Mouse (Mus musculus) midbrain, embryonic 11.5 days (tissue): Measurements from ENCODE around the gene Akt1. TPM values are rescaled to one million over a fixed set of nuclear protein-coding genes. Genes with fewer than 3 reads are reported as not detected.

Experiments used
- ATAC-seq: fragments of 200-750 bp; cut with Nextera tagmentation; 2 replicates; pipeline ENCODE4 v1.8.0; 2017; ENCODE audit warnings: moderate TSS enrichment, moderate library complexity; ENCODE audit not compliant: low FRiP score
- DNase-seq: peaks from one replicate; pipeline ENCODE4 v3.0.0; 2015; ENCODE audit warnings: low spot score; ENCODE audit errors: missing footprints
- H3K27ac ChIP-seq: fragments of 300-500 bp; sonication (generic); 2 replicates; pipeline ENCODE4 v1.5.1; 2014; ENCODE audit warnings: low read depth, low read length
- H3K27me3 ChIP-seq: fragments of 300-500 bp; sonication (generic); 2 replicates; pipeline ENCODE4 v1.6.1; 2014; ENCODE audit warnings: mild to moderate bottlenecking, low read length, moderate library complexity, mixed read lengths; ENCODE audit not compliant: control insufficient read depth, insufficient read depth
- H3K36me3 ChIP-seq: fragments of 300-500 bp; sonication (generic); 2 replicates; pipeline ENCODE4 v1.6.1; 2014; ENCODE audit warnings: mild to moderate bottlenecking, low read length, moderate library complexity, mixed read lengths; ENCODE audit not compliant: control insufficient read depth, insufficient read depth
- H3K4me1 ChIP-seq: fragments of 300-500 bp; sonication (generic); 2 replicates; pipeline ENCODE4 v1.6.1; 2014; ENCODE audit warnings: low read length; ENCODE audit not compliant: control insufficient read depth, insufficient read depth
- H3K4me2 ChIP-seq: fragments of 300-500 bp; sonication (generic); 2 replicates; pipeline ENCODE4 v1.6.1; 2014; ENCODE audit warnings: mild to moderate bottlenecking, moderate library complexity
- H3K4me3 ChIP-seq: fragments of 300-500 bp; sonication (generic); 2 replicates; pipeline ENCODE4 v1.5.1; 2014; ENCODE audit warnings: low read depth, low read length
- H3K9ac ChIP-seq: fragments of 300-500 bp; sonication (generic); 2 replicates; pipeline ENCODE4 v1.6.1; 2014; ENCODE audit warnings: low read length
- H3K9me3 ChIP-seq: fragments of 300-500 bp; sonication (generic); 2 replicates; pipeline ENCODE4 v1.6.1; 2016; ENCODE audit warnings: low read length; ENCODE audit not compliant: control insufficient read depth
- WGBS: fragments of 180-500 bp; shearing (Covaris S2); extraction: QIAGEN DNeasy Blood & Tissue Kit; methylation state at CpG from one replicate; pipeline ENCODE4 v1.1.7; 2014; 5-methylcytosine and 5-hydroxymethylcytosine counted together
- polyA plus RNA-seq: library from polyadenylated mRNA; unstranded; fragments of >200 nt; fragmentation: Nextera tagmentation; extraction: Ambion mirVana; gene quantifications from 2 replicates; pipeline ENCODE4 v1.2.1, GENCODE M21; 2014

Gene Akt1
- polyA plus RNA-seq: 62.5 and 82.6 TPM in 2 replicates

- H3K9ac ChIP-seq: peak within 1 kb of the TSS; percentile 100
- peak within 1 kb of the TSS; percentile 92 for H3K27ac ChIP-seq
- H3K4me2 ChIP-seq: peak within 1 kb of the TSS; percentile 86
- H3K36me3 ChIP-seq: peaks cover 5% of the 10 kb centered on the region
- DNase-seq (peak; percentile 97), ATAC-seq (peak; percentile 9)
- under 1% methylated on average over 62 of the region's 70 CpGs for WGBS
- H3K9me3 ChIP-seq: no peaks in the 10 kb centered on the region
- H3K4me1 ChIP-seq: peaks cover 43% of the 10 kb centered on the region
- H3K27me3 ChIP-seq: peaks cover 8% of the 10 kb centered on the region
- H3K4me3 ChIP-seq: peak within 1 kb of the TSS; percentile 98
Observed at GRCm38 (mm10) chr12:112674132-112675011, at the start of gene Akt1. TSS of gene Akt1 (minus strand) at chr12:112674884.

DNA sequence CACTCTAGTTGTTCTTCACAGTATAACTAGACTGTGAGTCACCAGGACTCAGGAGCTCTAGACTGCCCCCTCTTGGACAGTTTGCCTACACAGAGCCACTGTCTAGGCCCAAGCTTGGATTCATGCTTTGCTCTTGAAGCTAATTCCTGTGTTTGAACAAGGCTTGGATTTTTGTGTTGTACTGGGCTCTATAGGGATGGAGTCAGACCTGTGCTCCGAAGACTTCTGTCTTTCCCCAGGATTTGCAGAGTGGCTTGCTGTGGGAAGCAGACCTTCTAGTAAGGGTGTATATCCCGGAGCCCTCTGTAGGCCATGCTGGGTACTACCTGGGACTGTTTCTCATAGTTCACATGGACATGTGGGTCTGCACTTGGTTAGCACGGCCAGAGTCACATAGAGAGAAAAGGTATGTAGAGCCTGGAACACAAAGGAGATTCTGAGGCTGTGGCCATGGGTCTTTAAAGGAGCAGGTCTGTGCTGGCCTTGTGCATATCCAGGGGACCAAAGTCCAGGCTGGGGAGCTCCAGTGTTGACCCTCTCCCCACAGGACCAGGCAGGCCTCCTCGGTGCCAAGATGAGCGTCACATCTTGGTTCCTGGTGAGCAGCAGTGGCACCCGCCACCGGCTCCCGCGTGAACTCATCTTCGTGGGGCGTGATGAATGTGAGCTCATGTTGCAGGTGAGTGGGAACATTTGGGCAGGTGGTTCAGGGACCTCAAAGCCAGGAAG lies 49.6 kb upstream of the Akt1 start:
- H3K9ac ChIP-seq: no peak overlapping the region
- H3K36me3 ChIP-seq: no peaks in the 10 kb centered on the region
- H3K9me3 ChIP-seq: no peaks in the 10 kb centered on the region
- no peak overlapping the region for H3K27ac ChIP-seq
- H3K27me3 ChIP-seq: peaks cover 30% of the 10 kb centered on the region
- no peak overlapping the region for H3K4me2 ChIP-seq
- peak; percentile 33; the same call in 1 of the 2 replicates for ATAC-seq
- peaks cover 9% of the 10 kb centered on the region for H3K4me1 ChIP-seq
- peak; percentile 97 for DNase-seq
- 78% methylated on average over 11 of the region's 11 CpGs for WGBS
- no peak overlapping the region for H3K4me3 ChIP-seq

GRCm38 (mm10) chr12:112723445-112723844 lies 48.8 kb upstream of the Akt1 start:
- H3K36me3 ChIP-seq: no peaks in the 10 kb centered on the region
- no peaks in the 10 kb centered on the region for H3K9me3 ChIP-seq
- peaks cover 9% of the 10 kb centered on the region for H3K4me1 ChIP-seq
- H3K4me3 ChIP-seq: no peak overlapping the region
- peaks cover 30% of the 10 kb centered on the region for H3K27me3 ChIP-seq
- H3K27ac ChIP-seq: no peak overlapping the region
- 88% methylated on average over 6 of the region's 6 CpGs for WGBS
- no peak overlapping the region for H3K9ac ChIP-seq
- ATAC-seq: no peak
- H3K4me2 ChIP-seq: peak overlapping the region; percentile 100; the same call in 1 of the 2 replicates
- DNase-seq: peak; percentile 86

GRCm38 (mm10) chr12:112723028-112723330 lies 48.3 kb upstream of the Akt1 start:
- Histone ChIP-seq H3K27ac (no peak overlapping the region), H3K9ac (peak overlapping the region; percentile 71; the same call in 1 of the 2 replicates)

DNA sequence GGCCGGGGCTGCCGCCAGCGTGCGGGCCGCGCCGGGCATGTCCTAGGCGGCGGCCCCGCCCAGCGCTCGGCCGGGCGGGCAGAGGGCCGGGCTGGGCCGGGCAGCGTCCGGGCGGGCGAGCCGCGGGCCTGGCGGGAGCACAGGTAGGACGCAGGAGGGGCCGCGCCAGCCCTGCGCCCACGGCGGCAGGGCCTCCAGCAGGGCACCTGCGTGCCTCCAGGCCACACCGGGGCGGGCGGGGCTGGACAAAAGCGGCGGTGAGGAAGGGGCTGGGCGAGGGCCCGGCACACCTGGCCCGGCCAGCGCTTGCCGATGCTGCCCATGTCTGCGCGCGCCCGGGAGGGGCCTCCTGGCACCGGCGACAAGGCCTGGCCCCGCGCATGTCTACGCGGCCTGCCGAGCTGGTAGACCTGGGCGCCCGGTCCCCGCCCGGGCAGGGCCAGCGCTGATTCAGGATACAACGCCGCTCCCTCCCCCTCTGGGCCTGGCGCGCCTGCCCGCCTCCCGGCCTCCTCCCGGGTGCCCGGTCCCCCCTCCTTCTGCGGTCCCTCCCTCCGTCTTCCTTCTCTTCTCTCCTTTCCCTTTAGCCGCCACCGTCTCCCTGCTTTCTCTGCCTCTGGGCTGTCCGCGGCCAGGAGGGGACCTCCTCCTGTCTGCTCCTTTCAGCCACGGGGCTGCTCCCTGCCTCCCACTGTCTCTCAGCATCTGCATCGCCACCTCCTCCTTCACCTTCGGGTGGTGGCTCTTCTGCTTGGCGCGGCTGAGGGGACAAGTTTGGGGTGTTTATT lies 47.8 kb upstream of the Akt1 start:
- Histone ChIP-seq H3K27me3 (peaks cover 30% of the 10 kb centered on the region), H3K9ac (peak overlapping the region; percentile 71), H3K27ac (no peak overlapping the region), H3K4me3 (peak overlapping the region; percentile 74), H3K4me1 (peaks cover 9% of the 10 kb centered on the region), H3K9me3 (no peaks in the 10 kb centered on the region), H3K36me3 (no peaks in the 10 kb centered on the region), H3K4me2 (peak overlapping the region; percentile 100)
- ATAC-seq (peak; percentile 57), DNase-seq (peak; percentile 89)
- under 1% methylated on average over 74 of the region's 75 CpGs for WGBS

More at GRCm38 (mm10) chr12:112723028-112723330, 48.3 kb upstream of the Akt1 start:
- WGBS: 12% methylated on average over 5 of the region's 5 CpGs
- DNase-seq (no peak), ATAC-seq (peak; percentile 17; the same call in 1 of the 2 replicates)
- H3K4me3 ChIP-seq: peak overlapping the region; percentile 74
- H3K27me3 ChIP-seq: peaks cover 30% of the 10 kb centered on the region
- H3K9me3 ChIP-seq: no peaks in the 10 kb centered on the region
- peaks cover 9% of the 10 kb centered on the region for H3K4me1 ChIP-seq
- peak overlapping the region; percentile 100 for H3K4me2 ChIP-seq
- no peaks in the 10 kb centered on the region for H3K36me3 ChIP-seq

DNA sequence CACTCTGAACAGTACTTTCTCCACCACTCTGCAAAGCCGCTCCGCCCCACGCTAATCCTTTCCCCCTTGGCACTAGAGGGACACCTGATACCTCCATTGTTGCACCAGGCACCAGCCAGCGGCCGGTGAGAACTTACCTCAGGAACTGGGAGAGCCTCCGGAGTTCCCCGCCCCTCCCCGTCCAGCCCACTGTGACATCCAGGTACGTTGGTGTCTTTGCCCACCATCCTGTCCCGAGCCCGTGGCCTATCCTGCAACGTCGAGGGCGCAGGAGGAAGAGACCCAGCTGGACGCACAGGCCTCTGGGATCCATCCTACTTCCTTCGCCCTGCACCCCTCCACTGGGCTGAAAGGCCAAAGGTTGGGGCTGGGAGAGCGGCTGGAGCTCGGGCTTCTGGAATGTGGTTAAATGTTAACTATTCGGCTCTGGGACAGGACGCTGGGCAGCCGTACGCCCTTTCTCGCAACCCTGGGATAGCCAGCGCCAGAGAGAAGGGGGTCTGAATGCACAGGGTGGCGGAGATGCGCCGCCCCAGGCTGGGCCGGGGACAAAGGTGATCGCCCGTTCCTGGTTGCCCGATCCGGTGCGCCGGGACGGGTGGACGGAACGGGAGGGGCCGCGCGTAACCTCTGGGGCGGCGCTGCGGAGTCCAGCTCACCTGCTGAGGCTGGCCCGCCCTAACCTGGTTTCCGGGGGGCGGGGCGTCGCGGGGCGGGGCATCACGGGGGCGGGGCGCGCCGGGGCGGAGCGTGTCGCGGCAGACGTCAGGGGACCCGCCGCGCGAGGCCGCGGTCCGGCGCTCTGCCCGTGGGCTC lies 46.9 kb upstream of the Akt1 start:
- under 1% methylated on average over 51 of the region's 69 CpGs for WGBS
- Histone ChIP-seq H3K9ac (peak overlapping the region; percentile 71), H3K27me3 (peaks cover 30% of the 10 kb centered on the region), H3K4me1 (peaks cover 9% of the 10 kb centered on the region), H3K27ac (no peak overlapping the region), H3K4me2 (peak overlapping the region; percentile 100), H3K36me3 (no peaks in the 10 kb centered on the region), H3K4me3 (peak overlapping the region; percentile 74), H3K9me3 (no peaks in the 10 kb centered on the region)
- peak; percentile 29 for ATAC-seq
- peak; percentile 91 for DNase-seq

DNA sequence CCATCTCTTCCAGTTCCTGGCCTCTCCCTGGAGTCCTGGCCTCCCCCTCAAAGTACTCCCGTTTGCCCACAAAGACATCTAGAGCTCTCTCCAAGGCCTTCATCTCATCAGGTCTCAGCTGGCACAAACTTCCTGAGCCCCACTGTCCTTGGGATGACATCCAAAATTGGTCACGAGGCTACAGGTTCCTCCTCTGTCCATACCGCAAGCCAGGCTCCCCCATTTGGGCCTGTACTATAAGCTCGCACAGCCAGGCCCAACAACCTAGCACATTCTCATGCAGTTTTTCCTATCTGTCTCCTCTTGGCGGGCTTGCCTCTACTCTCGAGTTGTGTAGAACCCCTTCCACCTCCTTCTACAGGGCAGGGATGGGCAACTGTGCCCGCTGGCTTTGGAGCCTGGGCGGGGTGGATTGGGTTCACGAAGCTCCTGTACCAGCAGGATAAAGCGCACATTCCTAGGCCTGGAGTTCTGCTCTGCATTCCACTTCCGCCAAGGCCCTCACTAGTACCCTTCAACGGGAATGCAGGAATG lies 46.3 kb upstream of the Akt1 start:
- DNase-seq (no peak), ATAC-seq (no peak)
- peak overlapping the region; percentile 100; the same call in 1 of the 2 replicates for H3K4me2 ChIP-seq
- WGBS: 29% methylated on average over 12 of the region's 12 CpGs
- no peak overlapping the region for H3K27ac ChIP-seq
- H3K9ac ChIP-seq: no peak overlapping the region; the same call in 1 of the 2 replicates
- peaks cover 30% of the 10 kb centered on the region for H3K27me3 ChIP-seq
- peaks cover 9% of the 10 kb centered on the region for H3K4me1 ChIP-seq
- no peaks in the 10 kb centered on the region for H3K36me3 ChIP-seq
- no peaks in the 10 kb centered on the region for H3K9me3 ChIP-seq
- H3K4me3 ChIP-seq: peak overlapping the region; percentile 74; the same call in 1 of the 2 replicates

GRCm38 (mm10) chr12:112720216-112720615 lies 45.5 kb upstream of the Akt1 start, which contains the start of gene Cep170b:
TSS of gene Cep170b (plus strand) at chr12:112720455.
- Histone ChIP-seq H3K4me1 (peaks cover 9% of the 10 kb centered on the region), H3K4me2 (peak within 1 kb of the TSS; percentile 100; the same call in 1 of the 2 replicates), H3K36me3 (no peaks in the 10 kb centered on the region), H3K27ac (no peak within 1 kb of the TSS), H3K9me3 (no peaks in the 10 kb centered on the region), H3K27me3 (peaks cover 30% of the 10 kb centered on the region), H3K9ac (no peak within 1 kb of the TSS; the same call in 1 of the 2 replicates), H3K4me3 (peak within 1 kb of the TSS; percentile 74; the same call in 1 of the 2 replicates)
- 61% methylated on average over 6 of the region's 6 CpGs for WGBS
- DNase-seq: no peak
- no peak for ATAC-seq
